Mouse (Mus musculus) heart, embryonic 16.5 days (tissue): ENCODE results near the gene Dbndd2. TPM values are rescaled to one million over a fixed set of nuclear protein-coding genes. Genes with fewer than 3 reads are reported as not detected.

ENCODE experiments used
- ATAC-seq: fragments of 200-750 bp; cut with Nextera tagmentation; replicated peaks from 2 replicates; pipeline ENCODE4 v1.8.0; 2017; ENCODE audit warnings: moderate number of reproducible peaks; ENCODE audit not compliant: insufficient read depth, low FRiP score; ENCODE audit errors: extremely low read depth
- H3K27ac ChIP-seq: fragments of 300-500 bp; sonication (generic); 2 replicates; pipeline ENCODE4 v1.5.1; 2014; ENCODE audit warnings: mild to moderate bottlenecking, low read length, control low read depth, moderate library complexity
- H3K27me3 ChIP-seq: fragments of 300-500 bp; sonication (generic); 2 replicates; pipeline ENCODE4 v1.6.1; 2014; ENCODE audit warnings: low read length, mixed read lengths; ENCODE audit not compliant: control insufficient read depth, insufficient read depth
- H3K36me3 ChIP-seq: fragments of 300-500 bp; sonication (generic); 2 replicates; pipeline ENCODE4 v1.6.1; 2014; ENCODE audit not compliant: control insufficient read depth, insufficient read depth
- H3K4me1 ChIP-seq: fragments of 300-500 bp; sonication (generic); 2 replicates; pipeline ENCODE4 v1.6.1; 2014; ENCODE audit warnings: low read length, mixed read lengths; ENCODE audit not compliant: control insufficient read depth, insufficient read depth
- H3K4me2 ChIP-seq: fragments of 300-500 bp; sonication (generic); 2 replicates; pipeline ENCODE4 v1.6.1; 2014; ENCODE audit warnings: low read depth, mild to moderate bottlenecking, control low read depth, low read length
- H3K4me3 ChIP-seq: fragments of 300-500 bp; sonication (generic); 2 replicates; pipeline ENCODE4 v1.5.1; 2014; ENCODE audit warnings: mild to moderate bottlenecking, control low read depth, low read length
- H3K9ac ChIP-seq: fragments of 300-500 bp; sonication (generic); 2 replicates; pipeline ENCODE4 v1.6.1; 2014; ENCODE audit warnings: low read length, control low read depth
- H3K9me3 ChIP-seq: fragments of 300-500 bp; sonication (generic); replicated peaks from 2 replicates; pipeline ENCODE4 v1.6.1; 2016; ENCODE audit warnings: low read length; ENCODE audit not compliant: control insufficient read depth
- WGBS: fragments of 180-500 bp; shearing (Covaris S2); extraction: QIAGEN DNeasy Blood & Tissue Kit; methylation state at CpG from one replicate; pipeline ENCODE4 v1.1.7; 2014; 5-methylcytosine and 5-hydroxymethylcytosine counted together
- polyA plus RNA-seq: library from polyadenylated mRNA; unstranded; fragments of >200 nt; fragmentation: Nextera tagmentation; extraction: Ambion mirVana; gene quantifications from 2 replicates; pipeline ENCODE4 v1.2.1, GENCODE M21; 2015

The Dbndd2 gene
- polyA plus RNA-seq, 1 experiment from 2014 or later = 10.6 TPM

DNA sequence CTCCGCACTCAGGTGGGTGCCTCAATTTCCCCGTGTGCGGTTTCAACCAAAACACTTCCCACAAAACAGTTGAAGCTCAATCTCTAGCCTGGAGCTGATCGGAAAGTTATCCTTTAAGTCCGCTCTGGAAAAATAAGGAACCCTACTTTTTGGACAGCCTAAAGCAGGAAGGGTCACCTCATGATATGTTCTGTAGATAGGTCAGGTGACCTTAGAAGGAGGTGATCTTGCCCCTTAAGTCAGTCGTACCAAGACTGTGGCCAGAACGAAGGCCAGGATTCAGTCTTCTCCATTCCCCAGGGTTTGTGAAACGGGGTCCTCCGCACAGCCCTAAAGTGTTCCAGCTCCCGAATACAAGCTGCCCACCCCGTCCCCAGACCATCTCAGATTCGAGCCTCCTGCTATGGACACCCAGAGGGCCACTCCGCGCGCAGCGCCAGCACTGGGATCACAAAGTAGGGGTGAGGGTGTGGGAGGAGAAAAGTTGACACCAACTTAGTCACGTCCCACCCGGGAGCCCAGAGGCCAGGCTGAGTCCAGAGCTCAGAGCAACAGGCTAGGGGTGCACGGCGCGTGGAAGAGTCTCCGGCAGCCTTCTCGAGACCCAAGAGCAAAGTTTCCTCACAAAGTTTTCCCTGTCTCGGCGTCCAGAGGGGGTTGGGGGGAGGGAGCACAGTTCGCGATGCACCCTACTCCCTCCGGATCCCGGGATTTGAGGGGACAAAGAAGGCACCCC, 43.4 kb upstream of the Dbndd2 start:
- Histone ChIP-seq H3K27ac (peak overlapping the region; percentile 80), H3K9me3 (no peaks in the 10 kb centered on the region), H3K4me3 (peak overlapping the region; percentile 74), H3K27me3 (peaks cover 5% of the 10 kb centered on the region; the same call in 1 of the 2 replicates), H3K36me3 (no peaks in the 10 kb centered on the region), H3K9ac (peak overlapping the region; percentile 90), H3K4me1 (peaks cover 19% of the 10 kb centered on the region), H3K4me2 (peak overlapping the region; percentile 87)
- ATAC-seq = peak; percentile 56
- 3% methylated on average over 29 of the region's 29 CpGs for whole genome bisulfite sequencing

DNA sequence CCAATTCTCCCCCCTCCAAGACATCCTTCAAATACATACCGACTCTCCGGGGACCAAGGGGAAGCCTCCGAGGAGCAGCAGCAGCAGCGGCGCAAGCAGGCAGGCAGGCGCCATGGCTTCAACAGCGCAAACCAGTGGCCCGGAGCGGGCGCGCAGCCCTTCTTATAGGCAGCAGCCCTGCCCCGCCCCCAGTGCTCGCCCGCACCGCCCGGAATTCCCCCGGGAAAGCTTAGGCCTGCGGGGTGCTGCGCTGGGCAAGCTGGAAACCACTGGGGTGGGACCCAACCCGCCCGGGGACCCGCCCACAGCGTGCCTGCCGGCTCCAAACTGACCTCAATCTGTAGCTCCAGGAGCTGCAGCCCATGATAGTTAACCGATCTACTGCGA, 42.9 kb upstream of the Dbndd2 start:
- peaks cover 7% of the 10 kb centered on the region for H3K27me3 ChIP-seq
- H3K9ac ChIP-seq = peak overlapping the region; percentile 90
- H3K4me2 ChIP-seq = peak overlapping the region; percentile 87
- H3K4me3 ChIP-seq = peak overlapping the region; percentile 74
- under 1% methylated on average over 26 of the region's 26 CpGs for WGBS
- H3K36me3 ChIP-seq = no peaks in the 10 kb centered on the region
- peak; percentile 90 for ATAC-seq
- peak overlapping the region; percentile 80 for H3K27ac ChIP-seq
- peaks cover 19% of the 10 kb centered on the region for H3K4me1 ChIP-seq
- no peaks in the 10 kb centered on the region for H3K9me3 ChIP-seq

DNA sequence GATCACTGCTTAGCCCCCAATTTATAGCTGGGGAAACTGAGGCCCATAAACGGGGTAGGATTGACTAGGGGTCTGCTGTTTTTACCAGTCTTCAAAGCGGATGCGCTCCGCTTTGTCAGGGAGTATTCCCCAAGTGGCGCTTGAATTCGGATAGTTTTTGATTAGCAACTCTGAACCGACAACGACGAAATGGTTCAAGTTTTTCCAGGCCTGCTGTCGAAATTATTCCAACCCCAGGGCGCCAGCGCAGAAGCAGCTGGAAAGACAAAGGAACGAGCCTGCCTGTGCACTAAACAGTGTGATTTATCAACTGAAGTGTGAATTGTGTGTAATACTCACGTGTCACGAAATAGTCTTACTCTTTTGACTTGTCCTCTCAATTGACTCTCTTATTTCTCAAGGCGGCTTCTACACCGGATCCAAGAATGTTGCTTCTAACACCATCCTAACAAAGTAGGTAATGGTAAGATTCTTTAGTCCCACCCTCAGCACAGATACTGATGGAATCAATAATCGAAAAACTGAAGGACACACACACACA, 42.4 kb upstream of the Dbndd2 start, which contains the start of gene Sdc4:
Sdc4 (minus strand) TSS at position 428 of the 541 bp plus-strand sequence.
- no peaks in the 10 kb centered on the region for H3K9me3 ChIP-seq
- peak within 1 kb of the TSS; percentile 74 for H3K4me3 ChIP-seq
- H3K27me3 ChIP-seq = peaks cover 7% of the 10 kb centered on the region
- peak within 1 kb of the TSS; percentile 87 for H3K4me2 ChIP-seq
- no peaks in the 10 kb centered on the region for H3K36me3 ChIP-seq
- peak within 1 kb of the TSS; percentile 90 for H3K9ac ChIP-seq
- 13% methylated on average over 18 of the region's 18 CpGs for WGBS
- peak within 1 kb of the TSS; percentile 80 for H3K27ac ChIP-seq
- H3K4me1 ChIP-seq = peaks cover 19% of the 10 kb centered on the region
- no peak for ATAC-seq

DNA sequence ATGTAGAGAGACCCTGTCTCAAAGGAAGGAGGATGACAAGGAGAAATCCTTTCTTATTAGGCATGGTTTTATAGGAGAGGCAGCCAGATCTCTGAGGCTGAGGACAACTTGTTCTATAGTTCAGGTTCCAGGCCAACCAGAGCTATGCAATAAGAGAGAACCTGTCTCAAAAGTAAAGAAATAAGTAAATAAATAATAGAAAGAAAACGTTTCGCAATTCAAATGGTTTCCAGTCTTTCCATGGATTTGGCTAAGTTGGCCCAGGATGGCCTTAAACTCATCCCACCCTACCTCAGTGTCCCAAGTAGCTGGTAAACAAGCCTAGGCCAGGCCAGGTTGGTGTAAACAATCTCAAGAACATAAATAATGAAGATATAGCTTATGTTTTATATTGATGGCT, 41.2 kb upstream of the Dbndd2 start:
- 86% methylated on average over 2 of the region's 2 CpGs for WGBS
- Histone ChIP-seq H3K27ac (no peak overlapping the region), H3K27me3 (peaks cover 7% of the 10 kb centered on the region), H3K4me1 (peaks cover 25% of the 10 kb centered on the region), H3K9me3 (no peaks in the 10 kb centered on the region), H3K36me3 (no peaks in the 10 kb centered on the region), H3K4me2 (no peak overlapping the region), H3K4me3 (no peak overlapping the region), H3K9ac (no peak overlapping the region)
- no peak for ATAC-seq

DNA sequence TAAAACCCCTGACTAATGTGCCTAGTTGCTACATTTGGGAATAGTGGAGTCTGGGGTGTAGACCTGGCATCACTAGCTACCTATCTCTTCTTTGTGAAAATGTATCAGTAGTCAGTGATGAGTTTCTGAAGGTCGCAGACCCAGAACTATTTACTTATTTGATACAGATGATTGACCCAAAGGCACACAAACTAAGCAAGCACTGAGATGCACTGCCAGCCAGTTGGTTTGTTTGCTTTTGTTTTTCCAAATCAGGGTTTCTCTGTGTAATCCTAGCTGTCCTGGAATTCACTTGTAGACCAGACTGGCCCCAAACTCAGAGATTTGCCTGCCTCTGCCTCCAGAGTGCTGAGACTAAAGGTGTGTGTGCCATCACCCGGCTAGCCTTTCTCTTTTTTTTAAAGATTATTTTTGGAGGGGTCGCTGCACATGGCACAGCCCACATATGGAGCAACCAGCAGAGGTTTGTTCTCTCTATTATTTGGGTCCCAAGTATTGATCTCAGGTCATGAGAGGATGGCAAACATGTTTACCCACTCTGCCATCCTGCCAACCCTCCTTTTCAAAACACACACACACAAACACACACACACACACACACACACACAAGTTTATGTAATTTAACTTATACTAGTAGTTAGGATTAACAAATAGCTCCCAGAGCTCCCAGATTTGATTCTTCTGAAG, 40.4 kb upstream of the Dbndd2 start:
- WGBS = 76% methylated on average over 3 of the region's 3 CpGs
- H3K9me3 ChIP-seq = peaks cover 4% of the 10 kb centered on the region
- peaks cover 28% of the 10 kb centered on the region for H3K4me1 ChIP-seq
- no peak for ATAC-seq
- no peak overlapping the region for H3K27ac ChIP-seq
- H3K4me3 ChIP-seq = no peak overlapping the region
- H3K9ac ChIP-seq = no peak overlapping the region
- no peak overlapping the region for H3K4me2 ChIP-seq
- H3K36me3 ChIP-seq = no peaks in the 10 kb centered on the region
- peaks cover 12% of the 10 kb centered on the region for H3K27me3 ChIP-seq

DNA sequence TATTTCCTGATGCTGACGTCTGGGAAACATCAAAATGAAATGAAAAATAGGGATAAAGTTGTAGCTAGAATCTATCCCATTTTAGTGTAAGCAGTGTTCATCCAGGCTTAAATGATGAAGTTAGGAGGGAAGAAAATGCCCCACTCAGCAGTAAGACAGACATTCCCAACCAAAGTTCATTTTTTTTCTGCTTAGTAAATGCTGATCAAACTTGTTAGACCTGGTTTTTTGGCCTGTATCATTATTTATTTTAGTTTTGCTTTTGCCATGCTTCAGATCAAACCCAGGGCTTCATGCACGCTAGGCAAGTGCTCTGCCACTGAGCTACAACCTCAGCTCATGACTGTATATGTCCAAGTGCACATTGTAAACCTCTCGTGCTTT, 39.8 kb upstream of the Dbndd2 start:
- H3K4me3 ChIP-seq = no peak overlapping the region
- H3K4me1 ChIP-seq = peaks cover 25% of the 10 kb centered on the region
- ATAC-seq = no peak
- peaks cover 13% of the 10 kb centered on the region for H3K27me3 ChIP-seq
- H3K36me3 ChIP-seq = no peaks in the 10 kb centered on the region
- no peak overlapping the region for H3K9ac ChIP-seq
- no peak overlapping the region for H3K27ac ChIP-seq
- no peak overlapping the region for H3K4me2 ChIP-seq
- 77% methylated on average over 3 of the region's 3 CpGs for WGBS
- peaks cover 4% of the 10 kb centered on the region for H3K9me3 ChIP-seq

DNA sequence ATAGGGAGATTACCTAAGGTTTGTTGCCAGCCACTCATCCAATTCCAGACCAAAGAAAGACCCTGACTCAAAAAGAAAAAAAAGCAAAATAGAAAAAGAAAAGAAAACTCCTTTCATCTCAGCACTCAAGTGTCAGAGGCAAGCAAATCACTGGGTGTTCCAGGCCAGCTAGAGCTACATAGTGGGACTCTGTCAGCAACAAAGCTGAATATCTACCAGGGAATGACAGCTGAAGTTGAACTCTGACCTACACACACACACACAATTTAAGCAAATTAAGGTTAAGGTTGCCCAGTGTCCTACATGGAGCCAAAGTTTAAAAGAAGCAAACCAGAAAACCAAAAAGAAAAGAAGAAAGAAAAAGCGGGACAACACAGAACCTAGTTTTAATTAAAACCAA, 37.8 kb upstream of the Dbndd2 start:
- Histone ChIP-seq H3K27me3 (peaks cover 13% of the 10 kb centered on the region), H3K9me3 (peaks cover 4% of the 10 kb centered on the region), H3K27ac (no peak overlapping the region), H3K4me1 (peaks cover 33% of the 10 kb centered on the region), H3K36me3 (no peaks in the 10 kb centered on the region), H3K4me2 (no peak overlapping the region), H3K9ac (no peak overlapping the region), H3K4me3 (no peak overlapping the region)
- ATAC-seq = no peak
- 95% methylated on average over 1 of the region's 1 CpGs for WGBS

DNA sequence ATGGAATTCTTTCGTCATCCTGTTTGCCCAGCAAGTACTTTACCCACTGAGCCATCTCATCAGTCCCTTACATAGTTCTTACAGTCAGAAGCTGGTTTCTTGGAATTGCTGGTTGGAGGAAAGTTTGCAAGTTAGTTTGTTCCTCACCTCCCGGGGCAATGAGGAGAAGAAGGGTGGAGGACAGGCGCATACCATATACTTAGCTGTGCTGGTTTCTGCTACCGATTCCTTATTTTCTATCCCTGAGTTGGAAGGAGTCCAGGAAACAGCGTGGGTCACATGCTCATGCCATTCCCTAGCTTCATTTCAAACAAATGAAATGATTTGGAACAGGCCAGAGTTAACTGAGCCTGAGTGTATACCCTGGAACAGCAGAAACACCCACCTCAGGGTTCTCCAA, 37.0 kb upstream of the Dbndd2 start:
- Histone ChIP-seq H3K4me2 (no peak overlapping the region), H3K9ac (no peak overlapping the region), H3K4me3 (no peak overlapping the region), H3K4me1 (peaks cover 35% of the 10 kb centered on the region), H3K36me3 (no peaks in the 10 kb centered on the region), H3K9me3 (peaks cover 4% of the 10 kb centered on the region), H3K27me3 (peaks cover 11% of the 10 kb centered on the region), H3K27ac (no peak overlapping the region)
- ATAC-seq = no peak
- 44% methylated on average over 5 of the region's 5 CpGs for WGBS
